Mouse (Mus musculus) bone marrow, adult 2 months (tissue): ENCODE measurements around the gene Ddx39. TPM values are rescaled to one million over a fixed set of nuclear protein-coding genes. Genes with fewer than 3 reads are reported as not detected.

ENCODE experiments used
- H3K27ac ChIP-seq: fragments of 200-500 bp; 2 replicates; pipeline ENCODE4 v1.5.1; 2012; ENCODE audit warnings: low read depth, mild to moderate bottlenecking, control low read depth, inconsistent platforms, low read length; ENCODE audit not compliant: control insufficient read depth, poor library complexity, insufficient read depth
- H3K4me1 ChIP-seq: fragments of 200-500 bp; 2 replicates; pipeline ENCODE4 v1.6.1; 2011; ENCODE audit warnings: low read length; ENCODE audit not compliant: control insufficient read depth, insufficient read depth
- H3K4me3 ChIP-seq: fragments of 200-500 bp; replicated peaks from 2 replicates; pipeline ENCODE3; 2011; ENCODE audit warnings: mild to moderate bottlenecking, low read depth, low read length, control low read depth; ENCODE audit not compliant: control insufficient read depth
- CTCF ChIP-seq: fragments of 200-500 bp; IDR thresholded peaks from 2 replicates; pipeline ENCODE4 v1.5.1; 2011; ENCODE audit warnings: low read length, control low read depth; ENCODE audit not compliant: control insufficient read depth, insufficient read depth
- POLR2A ChIP-seq: fragments of 200-500 bp; IDR thresholded peaks from 2 replicates; pipeline ENCODE4 v1.6.1; 2011; ENCODE audit warnings: low read depth, mild to moderate bottlenecking, control low read depth, low read length, borderline replicate concordance; ENCODE audit not compliant: control insufficient read depth
- WGBS: fragments of 180-500 bp; shearing (Covaris S2); methylation state at CpG from one replicate; pipeline ENCODE4 v1.1.7; 2018; 5-methylcytosine and 5-hydroxymethylcytosine counted together
- polyA plus RNA-seq: library from polyadenylated mRNA; stranded (reverse); fragments of >200 nt; gene quantifications from 2 replicates; pipeline ENCODE4 v1.2.4, GENCODE M21; 2011; ENCODE audit warnings: low replicate concordance; ENCODE audit not compliant: missing spikeins, insufficient read depth, insufficient read length

Gene Ddx39
- polyA plus RNA-seq, 1 experiment: 81.0 TPM

DNA sequence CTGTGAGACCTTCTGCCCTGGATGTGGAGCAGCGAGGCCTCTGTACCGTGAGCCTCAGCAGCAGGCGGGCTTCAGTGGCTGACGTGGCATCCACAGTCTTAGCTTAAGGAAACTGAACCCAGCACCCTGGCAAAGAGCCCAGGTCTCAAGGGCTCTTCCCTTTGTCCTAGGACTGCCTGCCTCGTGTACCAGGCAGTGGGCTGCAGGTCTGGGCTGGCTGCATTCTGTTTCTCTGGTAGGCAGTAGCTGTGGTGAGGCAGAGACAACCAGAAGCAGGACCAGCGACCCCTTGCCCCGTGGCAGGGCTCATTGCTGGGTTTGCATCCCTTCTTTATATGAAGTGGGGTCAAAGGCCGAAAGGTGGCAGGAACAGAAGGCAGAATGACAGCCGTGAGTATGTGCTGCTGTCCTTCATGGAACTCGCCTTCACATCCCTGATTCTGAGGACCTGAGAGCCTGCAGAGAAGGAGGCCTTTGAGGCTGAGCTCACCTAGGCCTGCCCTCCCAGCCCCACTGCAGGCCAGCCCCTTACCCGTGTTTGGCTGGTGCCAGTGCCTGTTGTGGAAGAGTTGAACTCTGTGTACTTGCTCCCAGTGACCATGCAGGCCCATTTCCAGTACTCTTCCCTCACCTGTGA is 8.6 kb downstream of the Ddx39 start:
- TF ChIP-seq CTCF: no peak
- no peak for TF ChIP-seq POLR2A
- H3K4me1 ChIP-seq: no peaks in the 10 kb centered on the region
- WGBS: 77% methylated on average over 11 of the region's 11 CpGs
- H3K27ac ChIP-seq: no peak overlapping the region; the same call in 1 of the 2 replicates
- no peak overlapping the region for H3K4me3 ChIP-seq

- H3K4me3 ChIP-seq: no peak overlapping the region
- no peaks in the 10 kb centered on the region for H3K4me1 ChIP-seq
- TF ChIP-seq POLR2A (no peak; the same call in 1 of the 2 replicates), CTCF (peak; percentile 92)
- no peak overlapping the region for H3K27ac ChIP-seq
- 34% methylated on average over 15 of the region's 15 CpGs for WGBS
Observed at GRCm38 (mm10) chr8:83724697-83725482, 9.9 kb downstream of the Ddx39 start.

DNA sequence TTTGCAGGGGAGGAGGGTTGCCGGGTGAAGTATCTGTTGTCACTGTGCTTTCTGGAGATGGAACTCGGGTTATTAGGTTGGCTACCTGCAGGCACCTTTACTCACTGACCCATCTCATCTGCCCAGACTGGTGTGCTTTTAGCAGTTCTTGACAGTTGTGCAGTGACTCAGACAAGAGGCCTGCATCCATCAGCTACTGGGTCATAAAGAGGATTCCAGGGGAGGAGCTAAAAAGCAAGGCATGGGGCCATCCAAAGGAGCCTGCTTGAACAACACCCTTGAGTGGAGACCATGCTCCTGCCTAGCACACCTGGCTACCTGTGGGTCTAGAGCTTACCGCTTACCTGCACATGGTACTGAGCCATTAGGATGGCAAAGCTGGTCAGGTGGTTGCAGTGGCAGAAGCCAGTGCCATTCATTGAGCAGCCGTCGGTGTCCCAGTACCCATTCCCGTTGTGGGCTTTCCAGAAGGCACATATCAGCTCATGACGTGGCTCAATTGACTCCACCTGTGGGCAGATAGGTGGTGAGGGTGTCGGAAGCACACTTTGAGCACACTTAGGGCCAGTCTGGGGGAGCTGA is 10.6 kb downstream of the Ddx39 start:
- no peak overlapping the region for H3K27ac ChIP-seq
- no peak overlapping the region for H3K4me3 ChIP-seq
- H3K4me1 ChIP-seq: no peaks in the 10 kb centered on the region
- TF ChIP-seq POLR2A (no peak), CTCF (no peak)
- 84% methylated on average over 8 of the region's 8 CpGs for WGBS

GRCm38 (mm10) chr8:83729009-83729807 is 14.2 kb downstream of the Ddx39 start:
- H3K4me1 ChIP-seq: peaks cover 2% of the 10 kb centered on the region; the same call in 1 of the 2 replicates
- 83% methylated on average over 11 of the region's 11 CpGs for WGBS
- H3K4me3 ChIP-seq: no peak overlapping the region
- TF ChIP-seq POLR2A (no peak), CTCF (peak; percentile 63; the same call in 1 of the 2 replicates)
- H3K27ac ChIP-seq: no peak overlapping the region

GRCm38 (mm10) chr8:83731906-83732305 is 16.9 kb downstream of the Ddx39 start:
- no peak for TF ChIP-seq POLR2A
- no peak for TF ChIP-seq CTCF

GRCm38 (mm10) chr8:83732919-83733318 is 17.9 kb downstream of the Ddx39 start:
- H3K27ac ChIP-seq: no peak overlapping the region
- no peak overlapping the region for H3K4me3 ChIP-seq
- 42% methylated on average over 6 of the region's 6 CpGs for WGBS
- no peak for TF ChIP-seq POLR2A
- TF ChIP-seq CTCF: no peak
- H3K4me1 ChIP-seq: peaks cover 8% of the 10 kb centered on the region

More at GRCm38 (mm10) chr8:83731906-83732305, 16.9 kb downstream of the Ddx39 start:
- Histone ChIP-seq H3K27ac (no peak overlapping the region), H3K4me1 (peaks cover 5% of the 10 kb centered on the region), H3K4me3 (no peak overlapping the region)
- 85% methylated on average over 5 of the region's 5 CpGs for WGBS

DNA sequence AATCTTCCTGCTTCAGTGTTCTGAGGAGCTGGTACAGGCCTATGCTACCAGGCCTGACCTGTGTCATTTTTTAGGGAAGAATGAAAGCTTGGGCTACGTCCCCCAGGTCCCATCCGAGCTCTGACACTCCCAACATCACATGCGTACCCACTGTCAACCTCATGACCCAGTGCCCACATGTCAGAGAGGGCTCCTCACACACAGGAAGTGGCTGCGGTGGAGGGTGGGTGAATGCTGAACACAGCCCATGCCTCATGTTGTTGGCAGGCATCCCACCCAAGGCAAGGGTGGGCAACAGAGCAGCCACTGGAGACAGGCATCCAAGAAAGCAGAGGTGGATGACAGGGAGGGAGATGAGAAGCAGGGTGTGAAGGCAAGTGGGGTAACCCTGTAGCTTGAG is 21.7 kb downstream of the Ddx39 start:
- peak overlapping the region; percentile 31; the same call in 1 of the 2 replicates for H3K27ac ChIP-seq
- TF ChIP-seq POLR2A: no peak
- TF ChIP-seq CTCF: no peak
- peak overlapping the region; percentile 8 for H3K4me3 ChIP-seq
- peaks cover 10% of the 10 kb centered on the region for H3K4me1 ChIP-seq
- 24% methylated on average over 4 of the region's 4 CpGs for WGBS

DNA sequence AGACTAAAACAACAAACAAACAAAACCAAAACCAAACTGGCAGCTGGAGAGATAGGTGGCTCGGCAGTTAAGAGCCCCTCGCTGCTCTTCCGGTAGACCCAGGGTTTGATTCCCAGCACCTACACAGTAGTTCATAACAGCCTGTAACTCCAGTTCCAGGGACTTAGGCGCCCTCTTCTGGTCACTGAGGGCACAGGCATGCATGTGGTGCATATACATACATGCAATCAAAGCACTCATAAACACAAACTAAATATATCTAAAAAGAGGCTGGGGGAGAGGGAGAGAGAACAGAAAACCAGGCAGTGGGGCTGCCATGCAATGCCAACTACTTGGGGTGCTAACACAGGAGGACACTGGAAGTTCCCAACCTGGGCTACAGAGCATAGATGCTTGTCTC is 22.4 kb downstream of the Ddx39 start:
- Histone ChIP-seq H3K4me3 (no peak overlapping the region), H3K27ac (peak overlapping the region; percentile 31), H3K4me1 (peaks cover 10% of the 10 kb centered on the region)
- no peak for TF ChIP-seq POLR2A
- TF ChIP-seq CTCF: peak; percentile 22; the same call in 1 of the 2 replicates
- WGBS: 87% methylated on average over 4 of the region's 4 CpGs
